Mouse (Mus musculus) layer of hippocampus, postnatal 14 days (tissue): Measurements from ENCODE around the gene Fam234a. TPM values are rescaled to one million over a fixed set of nuclear protein-coding genes. Genes with fewer than 3 reads are reported as not detected.
"Not testable (repeated sequence)": the region's sequence is repeated elsewhere in the genome, so short reads cannot be mapped to it uniquely, and the experiment has no call there.

ENCODE experiments used
- DNase-seq, 2 experiments: peaks; one replicate each; pipeline ENCODE4 v3.0.0; 2021 to 2022; ENCODE audit warnings: low spot score in 2 of 2, mixed read lengths in 1 of 2
- long read RNA-seq, 2 experiments: library from polyadenylated mRNA; stranded (forward); transcript quantifications; one replicate each; pipeline ENCODE4 v2.0.0; 2021
- total RNA-seq, 2 experiments: library from RNA; stranded (reverse); gene quantifications; 2 replicates each; pipeline ENCODE4 v1.2.3; 2021

Gene Fam234a
- 10 to 100 TPM; 24.8 to 31.5 TPM for total RNA-seq
- long read RNA-seq, experiment 1, transcript Fam234a-206 (12 exons, 2,749 nt): major isoform, 12 of 36 reads
- long read RNA-seq, experiment 1, transcript Fam234a-202 (12 exons, 2,629 nt): minor isoform, 5 of 36 reads
- long read RNA-seq, experiment 1, transcript Fam234a-203 (12 exons, 2,696 nt): minor isoform, 5 of 36 reads
- long read RNA-seq, experiment 1, partial matches to known transcripts: 1 of 36 reads
- long read RNA-seq, experiment 1, other reads (novel, unspliced or antisense): 6 of 36 reads
- long read RNA-seq, experiment 2, transcript Fam234a-202 (12 exons, 2,629 nt): major isoform, 10 of 27 reads
- long read RNA-seq, experiment 2, partial matches to known transcripts: 4 of 27 reads
- long read RNA-seq, experiment 2, other reads (novel, unspliced or antisense): 5 of 27 reads

GRCm38 (mm10) chr17:26244101-26244841 is at the start of gene Fam234a:
Fam234a (minus strand) TSS chr17:26244242.
- DNase-seq: peak; percentile 86 to 94

DNA sequence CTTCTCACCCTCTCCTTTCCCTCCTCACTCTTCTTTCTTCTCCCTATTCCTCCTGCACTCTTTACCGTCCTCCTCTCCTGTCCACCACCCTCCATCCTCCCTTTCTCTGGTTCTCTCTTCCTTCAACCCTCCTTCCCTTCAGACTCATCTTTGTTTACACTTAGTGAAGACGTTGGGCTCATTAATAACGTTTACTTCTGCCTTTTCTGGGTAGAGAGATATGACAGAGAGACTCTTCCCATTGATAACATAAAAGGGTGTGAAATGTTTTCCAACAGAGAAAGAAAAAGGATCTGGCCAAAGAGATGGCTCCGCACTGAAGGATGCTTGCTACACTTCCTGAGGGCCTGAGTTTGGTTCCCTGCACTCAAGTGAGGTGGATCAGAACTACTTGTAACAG is 45.4 kb upstream of the Fam234a start:
- DNase-seq: no peak

GRCm38 (mm10) chr17:26286199-26286955 is 42.3 kb upstream of the Fam234a start:
- DNase-seq: no peak

DNA sequence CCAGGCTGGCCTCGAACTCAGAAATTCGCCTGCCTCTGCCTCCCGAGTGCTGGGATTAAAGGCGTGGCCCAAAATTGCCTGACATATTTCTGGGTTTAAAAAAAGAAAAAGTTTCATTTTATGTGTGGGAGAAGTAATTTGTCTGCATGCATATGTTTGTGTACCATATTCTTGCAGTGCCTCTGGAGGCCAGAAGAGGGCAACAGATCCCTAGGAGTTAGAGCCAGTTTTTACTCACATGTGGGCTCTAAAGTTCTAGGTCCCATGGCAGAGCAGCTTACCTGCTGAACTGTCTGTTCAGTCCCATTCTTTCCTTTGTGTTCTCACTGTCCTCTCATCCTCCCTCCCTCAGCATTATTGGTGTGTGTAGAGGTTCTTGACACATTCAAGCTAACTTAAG is 32.7 kb upstream of the Fam234a start:
- peak; percentile 20 to 25 for DNase-seq

- no peak for DNase-seq
These were observed 31.9 kb upstream of the Fam234a start for GRCm38 (mm10) chr17:26275933-26276332.

DNA sequence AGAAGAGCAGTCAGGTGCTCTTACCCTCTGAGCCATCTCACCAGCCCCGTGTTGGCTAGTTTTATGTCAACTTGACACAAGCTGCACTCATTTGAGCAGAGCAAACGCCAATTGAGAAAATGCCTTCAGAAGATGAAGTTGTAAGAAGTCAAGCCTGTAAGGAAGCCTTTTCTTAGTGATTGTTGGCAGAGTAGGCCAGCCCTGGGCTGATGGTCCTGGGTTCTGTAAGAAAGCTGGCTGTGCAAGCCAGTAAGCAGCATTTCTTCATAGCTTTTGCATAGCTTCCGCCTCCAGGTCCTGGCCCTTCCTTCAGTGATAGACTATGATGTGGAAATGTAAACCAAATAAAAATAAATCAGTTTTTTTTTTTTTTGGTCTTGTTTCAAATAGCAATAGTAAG is 28.5 kb upstream of the Fam234a start:
- no peak for DNase-seq

DNA sequence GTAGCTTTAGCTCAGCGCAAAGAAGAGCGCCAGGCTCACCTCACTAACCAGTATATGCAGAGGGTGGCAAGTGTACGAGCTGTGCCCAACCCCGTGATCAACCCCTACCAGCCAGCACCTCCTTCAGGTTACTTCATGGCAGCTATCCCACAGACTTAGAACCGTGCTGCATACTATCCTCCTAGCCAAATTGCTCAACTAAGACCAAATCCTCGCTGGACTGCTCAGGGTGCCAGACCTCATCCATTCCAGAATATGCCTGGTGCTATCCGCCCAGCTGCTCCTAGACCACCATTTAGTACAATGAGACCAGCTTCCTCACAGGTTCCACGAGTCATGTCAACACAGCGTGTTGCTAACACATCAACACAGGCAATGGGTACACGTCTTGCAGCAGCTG is 25.5 kb upstream of the Fam234a start:
- not testable (repeated sequence) for DNase-seq

GRCm38 (mm10) chr17:26268851-26269250 is 24.8 kb upstream of the Fam234a start:
- DNase-seq: no peak

DNA sequence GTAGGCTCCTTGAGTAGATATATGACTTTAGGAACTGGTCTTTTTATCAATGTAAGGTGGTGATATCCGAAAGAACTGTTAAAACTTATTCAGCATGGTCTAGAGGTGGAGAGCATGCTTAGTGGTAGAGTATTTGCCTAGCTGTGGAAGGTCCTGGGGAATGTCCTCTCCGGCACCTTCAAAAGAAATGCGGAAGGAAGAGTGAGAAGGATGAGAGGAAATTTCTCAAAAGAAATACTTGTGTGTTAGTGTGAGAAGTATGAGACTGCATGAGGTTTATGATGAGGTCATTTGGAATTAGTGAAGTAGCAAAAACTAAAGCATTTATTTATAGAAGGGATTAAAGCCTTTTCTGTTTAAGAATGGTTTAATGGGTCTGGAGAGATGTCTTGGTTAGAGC is 18.3 kb upstream of the Fam234a start:
- no peak for DNase-seq

DNA sequence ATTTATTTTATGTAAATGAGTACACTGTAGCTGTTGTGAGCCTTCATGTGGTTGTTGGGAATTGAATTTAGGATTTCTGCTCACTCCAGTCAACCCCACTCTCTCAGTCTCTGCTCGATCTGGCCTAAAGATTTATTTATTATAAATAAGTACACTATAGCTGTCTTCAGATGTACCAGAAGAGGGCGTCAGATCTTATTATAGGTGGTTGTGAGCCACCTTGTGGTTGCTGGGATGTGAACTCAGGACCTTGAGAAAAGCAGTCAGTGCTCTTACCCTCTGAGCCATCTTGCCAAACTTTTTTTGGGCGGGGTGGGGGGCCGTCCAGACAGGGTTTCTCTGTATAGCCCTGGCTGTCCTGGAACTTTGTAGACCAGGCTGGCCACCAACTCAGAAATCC is 17.8 kb upstream of the Fam234a start:
- no peak for DNase-seq

DNA sequence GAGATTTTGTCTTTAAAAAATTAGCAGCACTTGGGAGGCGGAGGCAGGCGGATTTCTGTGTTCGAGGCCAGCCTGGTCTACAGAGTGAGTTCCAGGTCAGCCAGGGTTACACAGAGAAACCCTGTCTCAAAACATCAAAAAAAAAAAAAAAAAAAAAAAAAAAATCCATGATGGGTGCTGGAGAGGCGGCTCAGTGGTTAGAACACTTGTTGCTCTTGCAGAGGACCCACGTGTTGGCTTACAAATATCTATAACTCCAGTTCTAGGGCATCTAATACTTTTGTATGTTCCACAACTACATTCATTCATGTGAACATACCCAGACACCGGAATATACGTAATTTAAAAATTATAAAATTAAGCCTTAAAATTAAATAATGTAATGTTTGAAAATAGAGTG is 11.3 kb upstream of the Fam234a start:
- no peak for DNase-seq

DNA sequence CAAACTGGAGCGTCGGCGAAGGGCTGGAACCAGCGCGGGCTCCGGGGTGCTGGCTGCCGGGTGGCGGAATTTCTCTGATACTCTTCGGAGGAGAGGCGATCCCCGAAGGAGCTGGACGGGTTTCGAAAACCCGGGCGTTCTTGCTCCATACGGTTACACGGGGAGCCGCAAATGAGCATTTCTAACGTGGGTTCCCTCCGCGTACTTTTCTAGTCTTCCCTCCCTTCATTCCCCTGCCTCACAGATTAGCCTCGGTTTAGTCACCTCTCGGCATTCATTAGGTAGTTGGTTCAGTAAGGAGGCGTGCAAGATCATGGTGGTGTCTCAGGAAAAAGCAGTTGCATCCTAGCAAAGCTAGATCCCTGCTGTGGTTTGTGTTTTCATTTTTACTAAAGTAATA is 9.4 kb upstream of the Fam234a start:
- DNase-seq: no peak

DNA sequence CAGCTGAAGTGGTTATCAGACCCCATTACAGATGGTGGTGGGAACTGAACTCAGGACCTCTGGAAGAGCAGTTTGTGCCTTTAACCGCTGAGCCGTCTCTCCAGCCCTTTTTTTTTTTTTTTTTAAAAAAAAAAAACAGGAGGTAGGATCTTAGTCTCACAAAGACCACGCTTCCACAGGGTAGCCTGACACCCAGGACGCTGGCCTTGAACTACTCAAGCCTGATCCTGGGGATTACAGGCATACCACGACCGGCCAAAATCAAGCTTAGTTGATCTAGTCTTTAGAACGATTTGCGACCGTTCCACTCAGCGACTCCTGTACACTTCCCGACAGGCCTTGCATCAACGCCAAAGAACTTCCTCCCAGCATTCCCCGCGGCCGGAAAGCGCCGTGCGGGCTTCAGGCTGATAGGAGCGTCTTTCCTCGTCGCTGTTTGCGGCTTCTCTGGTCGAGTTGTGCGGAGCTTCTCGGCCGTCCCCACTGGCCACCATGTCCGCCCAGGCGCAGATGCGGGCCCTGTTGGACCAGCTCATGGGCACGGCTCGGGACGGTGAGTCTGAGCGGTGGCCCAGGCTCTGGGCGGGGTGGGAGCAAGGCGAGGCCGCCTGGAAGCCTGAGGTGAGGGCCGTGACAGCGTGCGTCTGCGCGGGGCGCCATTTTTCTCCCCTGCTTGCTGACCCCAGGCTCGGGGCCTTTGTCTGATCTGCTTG is 8.7 kb upstream of the Fam234a start, which contains the start of gene Luc7l:
Gene Luc7l, plus strand, starts transcription at position 358 of the 713 bp plus-strand sequence.
- peak; percentile 96 to 97 for DNase-seq

- no peak for DNase-seq
These were observed 8.0 kb upstream of the Fam234a start for GRCm38 (mm10) chr17:26251886-26252538.

GRCm38 (mm10) chr17:26243471-26244100 is 456 bp downstream of the Fam234a start:
- peak in 1 of 2 experiments; percentile 65 for DNase-seq

- no peak for DNase-seq
These were observed 3.1 kb downstream of the Fam234a start for GRCm38 (mm10) chr17:26240990-26241389.

DNA sequence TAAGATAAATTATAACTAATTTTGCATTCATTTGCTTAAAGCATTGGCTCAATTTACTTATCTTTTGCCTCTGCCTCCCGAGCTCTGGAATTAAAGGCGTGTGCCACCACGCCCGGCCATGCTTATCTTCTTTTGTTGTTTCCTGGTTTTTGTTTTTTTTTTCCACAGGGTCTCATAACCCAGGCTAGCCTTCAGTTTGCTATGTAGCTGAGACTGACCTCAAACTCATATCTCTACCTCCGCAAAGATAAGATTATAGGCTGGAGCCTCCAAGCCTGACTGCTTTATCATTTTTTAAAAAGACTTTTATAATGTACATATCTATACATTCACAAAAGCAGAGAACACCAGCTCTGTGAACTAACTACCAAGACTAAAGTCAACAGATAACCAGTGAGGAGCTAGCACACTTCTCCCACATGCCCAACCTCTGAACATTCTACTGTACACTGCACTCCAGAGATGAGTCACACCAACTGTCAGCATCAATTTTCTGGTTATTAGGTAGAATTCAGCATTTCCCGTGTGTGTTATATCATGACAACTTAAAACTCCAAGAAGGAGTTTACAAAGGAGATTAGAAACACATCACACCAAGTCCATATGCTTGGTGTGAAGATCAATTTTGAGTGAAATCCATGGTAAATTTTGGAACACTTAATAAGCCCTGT is 3.8 kb downstream of the Fam234a start:
- no peak for DNase-seq

- DNase-seq: no peak
These were observed 4.5 kb downstream of the Fam234a start for GRCm38 (mm10) chr17:26239551-26239950.

- DNase-seq: no peak
These were observed 6.4 kb downstream of the Fam234a start for GRCm38 (mm10) chr17:26237667-26238066.
